Mouse (Mus musculus) c-Kit-positive CD71-negative TER-119-negative erythroid progenitor cells, embryonic 14.5 days (primary cell): ENCODE results near the gene Phkb.

Source experiments
- DNase-seq: peaks from one replicate; pipeline ENCODE4 v3.0.0-alpha.2; 2013; ENCODE audit warnings: low read depth

The Phkb gene

DNA sequence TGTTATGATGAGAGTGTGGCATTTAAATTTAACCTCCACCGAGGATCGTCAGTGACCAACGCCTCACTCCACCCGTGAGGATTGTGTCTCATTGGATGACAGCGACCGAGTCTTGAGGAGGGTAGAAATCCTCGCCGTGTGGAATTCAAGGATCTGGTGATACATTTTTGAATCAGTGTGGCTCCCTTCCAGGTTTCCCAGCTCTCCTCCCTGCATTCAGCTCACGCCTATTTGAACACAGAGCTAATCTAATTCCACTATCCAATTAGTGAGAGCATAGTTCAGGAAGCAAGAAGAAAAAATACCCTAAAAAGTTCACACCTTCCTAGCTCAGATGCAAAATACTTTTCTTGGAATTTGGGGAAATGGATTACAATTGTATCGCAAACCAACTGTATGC is 249.9 kb downstream of the Phkb start:
- DNase-seq: no peak
